Mouse (Mus musculus) urinary bladder, adult 18-20 months (tissue): ENCODE data around the gene Hirip3.

Experiments
- DNase-seq, 2 experiments: peaks; one replicate each; pipeline ENCODE4 v3.0.0; 2022; ENCODE audit warnings: low spot score in 2 of 2, mixed read lengths in 2 of 2

Hirip3 gene

DNA sequence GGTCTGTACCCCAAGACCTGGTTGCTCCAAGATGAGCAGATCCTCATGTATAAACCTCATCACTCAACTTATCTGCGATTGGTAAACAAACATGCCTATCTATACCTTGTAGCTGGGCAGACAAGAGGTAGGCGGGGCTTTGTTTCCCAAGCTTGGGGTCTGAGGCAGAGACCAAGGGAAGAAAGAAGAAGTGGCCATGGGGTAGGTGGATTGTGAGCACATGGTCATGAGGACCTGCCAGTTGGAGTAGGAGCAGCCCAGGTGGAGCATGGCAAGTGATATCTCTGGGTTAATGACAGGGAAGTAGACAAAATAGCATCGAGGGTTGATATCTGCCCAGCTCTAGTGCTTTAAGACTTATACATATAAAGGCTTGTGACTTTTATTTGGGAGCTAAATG, 53.1 kb downstream of the Hirip3 start:
- no peak for DNase-seq
